Mouse (Mus musculus) kidney, postnatal 0 days (tissue): ENCODE measurements at regions not wholly inside any gene's neighbourhood (a gene's known extent, or its start where the extent isn't known, plus 50 kb on each side); places are given as distances from the start of the nearest gene placed in this dataset.

Experiments
- ATAC-seq: fragments of 200-750 bp; cut with Nextera tagmentation; replicated peaks from 2 replicates; pipeline ENCODE4 v1.8.0; 2017; ENCODE audit warnings: low read depth, moderate number of reproducible peaks, moderate TSS enrichment, moderate library complexity; ENCODE audit not compliant: low FRiP score
- DNase-seq: peaks from one replicate; pipeline ENCODE4 v3.0.0-alpha.2; 2016; ENCODE audit warnings: low spot score
- H3K27ac ChIP-seq: fragments of 300-500 bp; sonication (generic); 2 replicates; pipeline ENCODE4 v1.5.1; 2014; ENCODE audit warnings: mild to moderate bottlenecking
- H3K27me3 ChIP-seq: fragments of 300-500 bp; sonication (generic); 2 replicates; pipeline ENCODE4 v1.6.1; 2014; ENCODE audit warnings: low read length, mixed read lengths; ENCODE audit not compliant: insufficient read depth
- H3K36me3 ChIP-seq: fragments of 300-500 bp; sonication (generic); 2 replicates; pipeline ENCODE4 v1.6.1; 2014; ENCODE audit warnings: low read length, mixed read lengths; ENCODE audit not compliant: insufficient read depth
- H3K4me1 ChIP-seq: fragments of 300-500 bp; sonication (generic); replicated peaks from 2 replicates; pipeline ENCODE4 v1.6.1; 2014; ENCODE audit warnings: antibody characterized with exemption, low read length, mixed read lengths; ENCODE audit not compliant: insufficient read depth
- H3K4me2 ChIP-seq: fragments of 300-500 bp; sonication (generic); 2 replicates; pipeline ENCODE4 v1.6.1; 2014; ENCODE audit warnings: mild to moderate bottlenecking, low read length, moderate library complexity, mixed read lengths
- H3K4me3 ChIP-seq: fragments of 300-500 bp; sonication (generic); replicated peaks from 2 replicates; pipeline ENCODE4 v1.5.1; 2014; ENCODE audit warnings: low read depth, low read length
- H3K9ac ChIP-seq: fragments of 300-500 bp; sonication (generic); 2 replicates; pipeline ENCODE4 v1.6.1; 2014; ENCODE audit warnings: low read depth, low read length
- H3K9me3 ChIP-seq: fragments of 300-500 bp; sonication (generic); replicated peaks from 2 replicates; pipeline ENCODE4 v1.6.1; 2016; ENCODE audit warnings: low read length, inconsistent platforms, mixed read lengths
- CTCF ChIP-seq: IDR thresholded peaks from 2 replicates; pipeline ENCODE4 v1.5.1; 2016; ENCODE audit warnings: antibody characterized with exemption, low read depth, mild to moderate bottlenecking, moderate library complexity
- WGBS: fragments of 180-500 bp; shearing (Covaris S2); extraction: QIAGEN DNeasy Blood & Tissue Kit; methylation state at CpG from one replicate; pipeline ENCODE4 v1.1.7; 2014; 5-methylcytosine and 5-hydroxymethylcytosine counted together

GRCm38 (mm10) chr15:7597335-7597734 lies 199.1 kb upstream of the Egflam start:
- no peaks in the 10 kb centered on the region for H3K36me3 ChIP-seq
- ATAC-seq = no peak
- no peaks in the 10 kb centered on the region for H3K27me3 ChIP-seq
- no peak overlapping the region for H3K4me3 ChIP-seq
- no peak overlapping the region for H3K27ac ChIP-seq
- DNase-seq = no peak
- no peak for TF ChIP-seq CTCF
- no peaks in the 10 kb centered on the region for H3K9me3 ChIP-seq
- H3K9ac ChIP-seq = no peak overlapping the region
- 80% methylated on average over 4 of the region's 4 CpGs for WGBS
- no peaks in the 10 kb centered on the region for H3K4me1 ChIP-seq
- H3K4me2 ChIP-seq = no peak overlapping the region

- no peak for DNase-seq
- Histone ChIP-seq H3K27me3 (no peaks in the 10 kb centered on the region), H3K4me1 (no peaks in the 10 kb centered on the region), H3K4me3 (no peak overlapping the region), H3K9ac (no peak overlapping the region), H3K36me3 (no peaks in the 10 kb centered on the region), H3K27ac (no peak overlapping the region), H3K4me2 (no peak overlapping the region), H3K9me3 (no peaks in the 10 kb centered on the region)
- TF ChIP-seq CTCF = no peak
- no peak for ATAC-seq
These were observed 199.6 kb upstream of the Egflam start for GRCm38 (mm10) chr15:7597805-7598204.

GRCm38 (mm10) chr15:7601540-7601939 lies 203.3 kb upstream of the Egflam start:
- no peak overlapping the region for H3K27ac ChIP-seq
- H3K27me3 ChIP-seq = no peaks in the 10 kb centered on the region
- H3K4me2 ChIP-seq = no peak overlapping the region
- no peaks in the 10 kb centered on the region for H3K4me1 ChIP-seq
- no peak for ATAC-seq
- WGBS = 45% methylated on average over 2 of the region's 2 CpGs
- DNase-seq = peak; percentile 67
- no peaks in the 10 kb centered on the region for H3K36me3 ChIP-seq
- H3K9ac ChIP-seq = no peak overlapping the region
- no peak for TF ChIP-seq CTCF
- no peak overlapping the region for H3K4me3 ChIP-seq
- no peaks in the 10 kb centered on the region for H3K9me3 ChIP-seq

DNA sequence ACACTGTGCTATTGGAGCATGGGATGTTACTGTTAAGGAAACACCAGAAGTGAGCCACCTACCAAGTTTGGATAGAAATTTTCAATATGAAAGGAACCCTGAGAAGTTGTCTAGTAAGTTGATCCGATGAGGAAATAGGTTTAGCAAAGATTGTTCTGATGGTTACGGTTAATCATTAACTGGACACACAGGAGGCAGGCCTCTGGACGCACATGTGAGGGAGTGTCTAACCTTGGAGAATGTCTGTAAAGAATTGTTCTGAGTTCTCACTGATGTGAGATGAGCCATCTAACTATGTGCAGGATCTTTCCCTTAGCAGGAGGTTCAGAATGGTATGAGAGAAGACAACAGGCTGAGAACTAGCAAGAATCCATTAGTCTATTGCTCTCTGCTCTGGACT lies 205.8 kb upstream of the Gdnf start:
- no peak for ATAC-seq
- no peak for TF ChIP-seq CTCF
- H3K9me3 ChIP-seq = no peaks in the 10 kb centered on the region
- DNase-seq = no peak
- no peaks in the 10 kb centered on the region for H3K4me1 ChIP-seq
- H3K4me2 ChIP-seq = no peak overlapping the region
- no peak overlapping the region for H3K4me3 ChIP-seq
- no peaks in the 10 kb centered on the region for H3K36me3 ChIP-seq
- no peak overlapping the region for H3K27ac ChIP-seq
- H3K9ac ChIP-seq = no peak overlapping the region
- H3K27me3 ChIP-seq = no peaks in the 10 kb centered on the region
- WGBS = 62% methylated on average over 3 of the region's 3 CpGs

DNA sequence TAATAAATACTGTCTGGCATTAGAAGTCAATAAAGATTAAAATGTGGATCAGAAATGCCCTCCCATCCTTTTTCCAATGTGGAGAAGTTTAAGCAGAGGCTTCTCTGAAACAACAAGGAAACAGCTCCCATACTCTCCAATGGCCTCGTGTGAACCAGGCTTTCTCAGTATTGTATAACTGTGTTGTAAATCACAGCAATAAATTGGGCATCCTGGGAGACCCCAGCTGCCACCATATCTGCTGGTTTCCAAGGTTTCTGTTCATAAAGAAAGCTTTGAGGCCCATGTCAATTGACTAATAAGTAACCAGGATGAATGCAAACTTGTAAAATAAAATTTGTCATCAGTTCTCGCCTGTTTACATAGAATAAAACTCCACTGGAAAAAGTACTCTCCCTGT lies 192.7 kb upstream of the Gdnf start:
- Histone ChIP-seq H3K9me3 (no peaks in the 10 kb centered on the region), H3K4me1 (no peaks in the 10 kb centered on the region), H3K27ac (no peak overlapping the region), H3K9ac (no peak overlapping the region), H3K27me3 (no peaks in the 10 kb centered on the region), H3K4me3 (no peak overlapping the region), H3K4me2 (no peak overlapping the region), H3K36me3 (no peaks in the 10 kb centered on the region)
- no peak for DNase-seq
- no peak for TF ChIP-seq CTCF
- WGBS = 39% methylated on average over 2 of the region's 2 CpGs
- ATAC-seq = no peak

- H3K27ac ChIP-seq = no peak overlapping the region
- no peak overlapping the region for H3K9ac ChIP-seq
- H3K9me3 ChIP-seq = no peaks in the 10 kb centered on the region
- H3K4me1 ChIP-seq = no peaks in the 10 kb centered on the region
- TF ChIP-seq CTCF = no peak
- H3K4me2 ChIP-seq = no peak overlapping the region
- ATAC-seq = no peak
- no peaks in the 10 kb centered on the region for H3K27me3 ChIP-seq
- no peak for DNase-seq
- H3K36me3 ChIP-seq = no peaks in the 10 kb centered on the region
- no peak overlapping the region for H3K4me3 ChIP-seq
- WGBS = 38% methylated on average over 2 of the region's 2 CpGs
These were observed 187.6 kb upstream of the Gdnf start for GRCm38 (mm10) chr15:7623026-7623425.

DNA sequence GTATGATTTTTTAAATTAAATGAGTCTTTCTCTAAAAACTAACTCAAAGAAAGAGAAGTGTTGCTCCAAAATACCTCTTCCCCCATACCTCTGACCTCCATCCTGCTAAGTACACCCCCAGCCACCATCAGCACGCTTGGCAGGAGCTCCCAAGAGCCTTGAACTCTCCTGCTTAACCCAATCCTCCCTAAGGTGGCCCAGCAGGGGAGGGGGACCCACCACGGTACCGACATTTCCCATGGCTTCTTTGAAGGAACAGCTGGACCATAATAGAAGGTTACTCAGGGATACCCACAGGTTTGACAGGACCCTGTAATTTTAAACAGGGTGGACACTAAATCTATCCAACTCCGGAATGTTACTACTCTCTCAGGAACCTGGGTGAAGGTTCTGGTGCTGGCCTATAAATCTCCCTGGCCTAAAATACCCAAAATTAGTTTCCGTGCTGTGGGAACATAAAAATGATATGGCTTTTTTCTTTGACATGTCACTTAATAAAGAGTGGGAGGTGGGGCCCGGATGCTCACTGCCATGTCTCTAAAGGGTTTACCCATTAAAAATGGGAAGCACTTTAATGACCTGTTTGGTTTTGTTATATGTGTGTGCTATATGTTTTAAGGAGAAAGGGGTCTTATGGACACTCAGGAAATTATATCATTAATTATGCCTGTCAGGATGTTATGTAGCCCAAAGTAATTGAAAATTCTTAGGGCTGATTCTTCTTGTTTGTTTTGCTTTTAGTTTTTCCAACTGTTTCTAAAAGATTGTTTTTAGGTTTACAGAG lies 185.8 kb upstream of the Gdnf start:
- TF ChIP-seq CTCF = no peak
- DNase-seq (peak; percentile 96), ATAC-seq (peak; percentile 90)
- Histone ChIP-seq H3K4me2 (no peak overlapping the region), H3K27ac (no peak overlapping the region), H3K36me3 (no peaks in the 10 kb centered on the region), H3K9me3 (no peaks in the 10 kb centered on the region), H3K9ac (no peak overlapping the region), H3K27me3 (no peaks in the 10 kb centered on the region), H3K4me3 (no peak overlapping the region), H3K4me1 (no peaks in the 10 kb centered on the region)
- 17% methylated on average over 6 of the region's 6 CpGs for WGBS
